Mouse (Mus musculus) forebrain, postnatal 0 days (tissue): ENCODE measurements around the gene Pagr1b. TPM values are rescaled to one million over a fixed set of nuclear protein-coding genes. Genes with fewer than 3 reads are reported as not detected.

Experiments
- ATAC-seq: fragments of 200-750 bp; cut with Nextera tagmentation; 2 replicates; pipeline ENCODE4 v1.8.0; 2017; ENCODE audit warnings: mild to moderate bottlenecking, moderate library complexity
- DNase-seq: peaks from one replicate; pipeline ENCODE4 v3.0.0-alpha.2; 2015
- H3K27ac ChIP-seq: fragments of 300-500 bp; sonication (generic); 2 replicates; pipeline ENCODE4 v1.5.1; 2014; ENCODE audit warnings: low read depth, mild to moderate bottlenecking, antibody characterized with exemption, low read length, moderate library complexity, mixed read lengths
- H3K27me3 ChIP-seq: fragments of 300-500 bp; sonication (generic); 2 replicates; pipeline ENCODE4 v1.6.1; 2014; ENCODE audit warnings: mild to moderate bottlenecking, low read length, mixed read lengths; ENCODE audit not compliant: insufficient read depth
- H3K36me3 ChIP-seq: fragments of 300-500 bp; sonication (generic); 2 replicates; pipeline ENCODE4 v1.6.1; 2014; ENCODE audit warnings: mild to moderate bottlenecking, moderate library complexity; ENCODE audit not compliant: insufficient read depth
- H3K4me1 ChIP-seq: fragments of 300-500 bp; sonication (generic); 2 replicates; pipeline ENCODE4 v1.6.1; 2014; ENCODE audit warnings: antibody characterized with exemption; ENCODE audit not compliant: insufficient read depth
- H3K4me2 ChIP-seq: fragments of 300-500 bp; sonication (generic); 2 replicates; pipeline ENCODE4 v1.6.1; 2014; ENCODE audit warnings: low read depth, mild to moderate bottlenecking, moderate library complexity
- H3K4me3 ChIP-seq: fragments of 300-500 bp; sonication (generic); 2 replicates; pipeline ENCODE4 v1.5.1; 2014; ENCODE audit warnings: low read depth, low read length, mixed read lengths
- H3K9ac ChIP-seq: fragments of 300-500 bp; sonication (generic); 2 replicates; pipeline ENCODE4 v1.6.1; 2014; ENCODE audit warnings: mild to moderate bottlenecking
- H3K9me3 ChIP-seq: fragments of 300-500 bp; sonication (generic); 2 replicates; pipeline ENCODE4 v1.6.1; 2016; ENCODE audit warnings: low read length
- CTCF ChIP-seq: sonication (generic); IDR thresholded peaks from 2 replicates; pipeline ENCODE4 v1.5.1; 2016; ENCODE audit warnings: antibody characterized with exemption, control low read depth, low read depth
- WGBS: fragments of 180-500 bp; shearing (Covaris S2); extraction: QIAGEN DNeasy Blood & Tissue Kit; methylation state at CpG from one replicate; pipeline ENCODE4 v1.1.7; 2014; 5-methylcytosine and 5-hydroxymethylcytosine counted together
- microRNA-seq, 2 experiments: library from miRNA; unstranded; fragments of <30 nt; microRNA quantifications; one replicate each; pipeline ENCODE4; 2016
- polyA plus RNA-seq: library from polyadenylated mRNA; unstranded; fragments of >200 nt; fragmentation: Nextera tagmentation; extraction: Ambion mirVana; gene quantifications from 2 replicates; pipeline ENCODE4 v1.2.1, GENCODE M21; 2015
- total RNA-seq: library from RNA; depleted of rRNA; stranded (reverse); fragments of >200 nt; gene quantifications from 2 replicates; pipeline ENCODE4 v1.2.3, GENCODE M21; 2014; rRNA removed

The Pagr1b gene
- total and polyA plus RNA-seq, 2 experiments from 2014 or later = 1.0 to 3.8 TPM

- WGBS = 28% methylated on average over 19 of the region's 19 CpGs
- no peaks in the 10 kb centered on the region for H3K4me1 ChIP-seq
- no peak overlapping the region for H3K27ac ChIP-seq
- H3K4me3 ChIP-seq = no peak overlapping the region
- no peaks in the 10 kb centered on the region for H3K9me3 ChIP-seq
- no peak overlapping the region for H3K4me2 ChIP-seq
- H3K9ac ChIP-seq = no peak overlapping the region
- ATAC-seq (no peak), DNase-seq (peak; percentile 14)
- H3K36me3 ChIP-seq = peaks cover 83% of the 10 kb centered on the region
- TF ChIP-seq CTCF = peak; percentile 53
- no peaks in the 10 kb centered on the region for H3K27me3 ChIP-seq
Observed at GRCm38 (mm10) chr7:126963548-126964286, 52.6 kb downstream of the Pagr1b start.

DNA sequence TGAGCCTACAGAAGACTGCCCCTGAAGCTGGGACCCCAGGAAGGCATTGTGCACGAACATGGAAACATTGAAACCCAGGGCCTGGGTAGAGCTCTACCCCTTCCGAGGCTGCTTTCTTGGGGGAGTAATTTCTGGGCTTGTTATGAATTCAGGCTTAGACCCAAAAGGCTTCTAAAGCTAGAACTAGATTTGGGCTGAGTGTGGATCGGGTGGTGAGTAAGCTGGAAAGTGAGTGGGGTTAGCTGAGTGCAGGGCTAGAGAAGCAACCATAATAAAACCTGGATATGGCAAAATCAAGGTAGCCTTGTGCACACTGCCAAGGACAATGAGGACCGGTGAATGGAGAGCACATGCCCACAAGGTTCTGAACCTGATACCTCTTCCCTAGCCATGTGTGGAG is 54.3 kb downstream of the Pagr1b start:
- ATAC-seq (no peak), DNase-seq (no peak)
- no peak for TF ChIP-seq CTCF
- Histone ChIP-seq H3K9ac (no peak overlapping the region), H3K4me1 (no peaks in the 10 kb centered on the region), H3K9me3 (no peaks in the 10 kb centered on the region), H3K4me2 (no peak overlapping the region), H3K36me3 (peaks cover 75% of the 10 kb centered on the region), H3K4me3 (no peak overlapping the region), H3K27ac (no peak overlapping the region), H3K27me3 (no peaks in the 10 kb centered on the region)
- 90% methylated on average over 4 of the region's 4 CpGs for WGBS

GRCm38 (mm10) chr7:126961095-126961494 is 55.2 kb downstream of the Pagr1b start:
- Histone ChIP-seq H3K27me3 (no peaks in the 10 kb centered on the region), H3K4me3 (no peak overlapping the region), H3K4me2 (no peak overlapping the region), H3K27ac (no peak overlapping the region), H3K9ac (no peak overlapping the region), H3K36me3 (peaks cover 72% of the 10 kb centered on the region), H3K4me1 (no peaks in the 10 kb centered on the region), H3K9me3 (no peaks in the 10 kb centered on the region)
- no peak for ATAC-seq
- TF ChIP-seq CTCF = no peak
- 90% methylated on average over 5 of the region's 5 CpGs for WGBS
- DNase-seq = no peak

DNA sequence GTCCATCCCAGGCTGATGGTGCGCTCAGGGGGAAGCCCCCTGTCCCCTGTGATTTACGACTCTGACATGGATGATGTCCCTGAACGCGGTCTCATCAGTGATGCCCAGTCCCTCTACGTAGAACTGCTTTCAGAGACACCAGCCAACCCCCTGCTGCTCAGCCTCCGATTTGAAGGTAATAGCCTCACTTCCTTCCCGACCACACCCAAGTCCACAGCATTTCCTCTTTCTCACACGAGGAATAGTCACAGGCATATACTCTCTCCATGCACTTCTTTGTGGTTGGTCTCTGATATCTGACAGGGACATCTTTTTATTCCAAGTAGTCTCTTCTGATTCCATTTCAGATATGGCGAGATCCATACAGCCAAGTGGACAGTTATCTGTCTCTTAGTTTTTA is 56.5 kb downstream of the Pagr1b start:
- no peaks in the 10 kb centered on the region for H3K9me3 ChIP-seq
- no peaks in the 10 kb centered on the region for H3K4me1 ChIP-seq
- H3K9ac ChIP-seq = no peak overlapping the region
- no peaks in the 10 kb centered on the region for H3K27me3 ChIP-seq
- DNase-seq (no peak), ATAC-seq (no peak)
- WGBS = 85% methylated on average over 9 of the region's 9 CpGs
- H3K4me3 ChIP-seq = no peak overlapping the region
- TF ChIP-seq CTCF = no peak
- no peak overlapping the region for H3K27ac ChIP-seq
- H3K4me2 ChIP-seq = no peak overlapping the region
- H3K36me3 ChIP-seq = peaks cover 75% of the 10 kb centered on the region

- H3K4me3 ChIP-seq = no peak overlapping the region
- ATAC-seq (no peak), DNase-seq (no peak)
- TF ChIP-seq CTCF = no peak
- H3K9ac ChIP-seq = no peak overlapping the region
- no peak overlapping the region for H3K4me2 ChIP-seq
- H3K4me1 ChIP-seq = peaks cover 12% of the 10 kb centered on the region
- H3K27ac ChIP-seq = no peak overlapping the region
- no peaks in the 10 kb centered on the region for H3K9me3 ChIP-seq
- H3K36me3 ChIP-seq = peaks cover 44% of the 10 kb centered on the region
- H3K27me3 ChIP-seq = no peaks in the 10 kb centered on the region
- WGBS = 51% methylated on average over 3 of the region's 3 CpGs
Observed at GRCm38 (mm10) chr7:126955125-126955524, 61.2 kb downstream of the Pagr1b start.

- Histone ChIP-seq H3K4me2 (peak overlapping the region; percentile 96), H3K36me3 (peaks cover 21% of the 10 kb centered on the region), H3K4me1 (peaks cover 12% of the 10 kb centered on the region), H3K9ac (peak overlapping the region; percentile 84; the same call in 1 of the 2 replicates), H3K27ac (no peak overlapping the region), H3K27me3 (no peaks in the 10 kb centered on the region), H3K4me3 (peak overlapping the region; percentile 65; the same call in 1 of the 2 replicates), H3K9me3 (no peaks in the 10 kb centered on the region)
- DNase-seq (no peak), ATAC-seq (no peak)
- TF ChIP-seq CTCF = no peak
- WGBS = 0% methylated on average over 8 of the region's 8 CpGs
Observed at GRCm38 (mm10) chr7:126952646-126953045, 63.6 kb downstream of the Pagr1b start.

DNA sequence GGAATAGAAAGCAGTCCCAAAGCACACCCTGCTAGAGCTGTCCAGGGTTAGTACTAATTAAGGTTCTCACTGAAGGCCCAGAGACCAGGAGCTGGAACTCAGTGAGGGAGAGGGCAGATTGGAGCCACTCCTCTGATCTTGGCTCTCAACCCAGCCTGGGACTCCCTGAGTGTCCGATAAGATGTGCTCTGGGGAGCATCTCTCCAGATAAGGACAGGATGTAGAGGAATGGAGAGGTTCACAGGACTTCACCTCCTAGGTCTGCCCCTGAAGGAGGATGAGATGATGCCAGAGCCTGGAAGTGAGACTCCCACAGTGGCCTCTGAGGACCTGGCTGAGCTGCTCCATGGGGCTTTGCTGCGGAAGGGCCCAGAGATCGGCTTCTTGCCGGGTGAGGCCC is 64.5 kb downstream of the Pagr1b start:
- ATAC-seq = no peak
- WGBS = 23% methylated on average over 4 of the region's 4 CpGs
- TF ChIP-seq CTCF = no peak
- peak overlapping the region; percentile 65 for H3K4me3 ChIP-seq
- H3K9me3 ChIP-seq = no peaks in the 10 kb centered on the region
- H3K4me1 ChIP-seq = peaks cover 12% of the 10 kb centered on the region
- H3K9ac ChIP-seq = peak overlapping the region; percentile 84
- H3K4me2 ChIP-seq = peak overlapping the region; percentile 96
- H3K27me3 ChIP-seq = no peaks in the 10 kb centered on the region
- no peak for DNase-seq
- peaks cover 22% of the 10 kb centered on the region for H3K36me3 ChIP-seq
- H3K27ac ChIP-seq = no peak overlapping the region

Small RNA genes lying within 50 kb of the gene (microRNA-seq; reads per million reads assigned to microRNA genes)
- gene Gm44343 = 0 reads per million in 2 experiments

Other genes with a start within 250 kb of the Pagr1b start
Only the 30 nearest of the 32 such genes appear.
- gene Tbx6, start 235.0 kb downstream of the Pagr1b start, total RNA-seq = 0.31 and 0.38 TPM in 2 replicates
- gene Tbx6, start 235.0 kb downstream of the Pagr1b start, polyA plus RNA-seq = 0.10 and 0.11 TPM in 2 replicates
- gene Ppp4c, start 224.0 kb downstream of the Pagr1b start, total RNA-seq = 114 and 119 TPM in 2 replicates
- 161 and 172 TPM in 2 replicates for gene Ppp4c, start 224.0 kb downstream of the Pagr1b start, polyA plus RNA-seq
- 33.2 and 34.4 TPM in 2 replicates for gene Fam57b, start 218.8 kb downstream of the Pagr1b start, total RNA-seq
- gene Fam57b, start 218.8 kb downstream of the Pagr1b start, polyA plus RNA-seq = 39.0 and 42.6 TPM in 2 replicates
- not detected in 2 replicates for gene 4930451I11Rik, start 184.8 kb downstream of the Pagr1b start, total RNA-seq
- 0.62 TPM in 1 of 2 replicates, not detected in the other for gene 4930451I11Rik, start 184.8 kb downstream of the Pagr1b start, polyA plus RNA-seq
- 35.7 and 148 TPM in 2 replicates for gene Doc2a, start 169.1 kb downstream of the Pagr1b start, total RNA-seq
- gene Doc2a, start 169.1 kb downstream of the Pagr1b start, polyA plus RNA-seq = 31.5 and 32.5 TPM in 2 replicates
- gene Hirip3, start 154.5 kb downstream of the Pagr1b start, total RNA-seq = 11.7 and 21.3 TPM in 2 replicates
- 9.9 and 19.5 TPM in 2 replicates for gene Hirip3, start 154.5 kb downstream of the Pagr1b start, polyA plus RNA-seq
- 62.8 and 69.9 TPM in 2 replicates for gene Ino80e, start 154.1 kb downstream of the Pagr1b start, total RNA-seq
- 102 and 107 TPM in 2 replicates for gene Ino80e, start 154.1 kb downstream of the Pagr1b start, polyA plus RNA-seq
- 100 and 110 TPM in 2 replicates for gene Taok2, start 131.8 kb downstream of the Pagr1b start, total RNA-seq
- gene Taok2, start 131.8 kb downstream of the Pagr1b start, polyA plus RNA-seq = 30.5 and 42.6 TPM in 2 replicates
- gene Tmem219, start 93.6 kb downstream of the Pagr1b start, total RNA-seq = 22.8 and 23.8 TPM in 2 replicates
- gene Tmem219, start 93.6 kb downstream of the Pagr1b start, polyA plus RNA-seq = 44.7 and 45.4 TPM in 2 replicates
- 140 and 142 TPM in 2 replicates for gene Kctd13, start 87.6 kb downstream of the Pagr1b start, total RNA-seq
- 218 and 222 TPM in 2 replicates for gene Kctd13, start 87.6 kb downstream of the Pagr1b start, polyA plus RNA-seq
- 14.3 and 37.2 TPM in 2 replicates for gene Asphd1, start 66.9 kb downstream of the Pagr1b start, total RNA-seq
- 10.3 and 13.6 TPM in 2 replicates for gene Asphd1, start 66.9 kb downstream of the Pagr1b start, polyA plus RNA-seq
- gene Sez6l2, start 65.9 kb downstream of the Pagr1b start, total RNA-seq = 104 and 160 TPM in 2 replicates
- gene Sez6l2, start 65.9 kb downstream of the Pagr1b start, polyA plus RNA-seq = 38.3 and 45.3 TPM in 2 replicates
- gene Cdipt, start 40.6 kb downstream of the Pagr1b start, total RNA-seq = 120 and 158 TPM in 2 replicates
- gene Cdipt, start 40.6 kb downstream of the Pagr1b start, polyA plus RNA-seq = 134 and 137 TPM in 2 replicates
- not detected in 2 replicates for gene Cdiptos, start 40.4 kb downstream of the Pagr1b start, total RNA-seq
- 0.53 and 0.62 TPM in 2 replicates for gene Cdiptos, start 40.4 kb downstream of the Pagr1b start, polyA plus RNA-seq
- 4.8 and 6.9 TPM in 2 replicates for gene Mvp, start 1.9 kb downstream of the Pagr1b start, total RNA-seq
- gene Mvp, start 1.9 kb downstream of the Pagr1b start, polyA plus RNA-seq = 3.3 and 3.4 TPM in 2 replicates
- 19.2 and 21.9 TPM in 2 replicates for gene Pagr1a, start 868 bp upstream of the Pagr1b start, total RNA-seq
- 18.1 and 31.6 TPM in 2 replicates for gene Pagr1a, start 868 bp upstream of the Pagr1b start, polyA plus RNA-seq
- gene Gm42742, start 4.6 kb upstream of the Pagr1b start, total RNA-seq = 49.1 and 53.6 TPM in 2 replicates
- gene Gm42742, start 4.6 kb upstream of the Pagr1b start, polyA plus RNA-seq = 36.7 and 42.2 TPM in 2 replicates
- 68.2 and 77.8 TPM in 2 replicates for gene Prrt2, start 4.7 kb upstream of the Pagr1b start, total RNA-seq
- 84.1 and 84.3 TPM in 2 replicates for gene Prrt2, start 4.7 kb upstream of the Pagr1b start, polyA plus RNA-seq
- 176 and 200 TPM in 2 replicates for gene Maz, start 10.6 kb upstream of the Pagr1b start, total RNA-seq
- gene Maz, start 10.6 kb upstream of the Pagr1b start, polyA plus RNA-seq = 69.5 and 73.9 TPM in 2 replicates
- 6.2 and 6.5 TPM in 2 replicates for gene Kif22, start 26.0 kb upstream of the Pagr1b start, total RNA-seq
- gene Kif22, start 26.0 kb upstream of the Pagr1b start, polyA plus RNA-seq = 16.6 and 17.3 TPM in 2 replicates
- not detected in 2 replicates for gene Zg16, start 70.8 kb upstream of the Pagr1b start, total RNA-seq
- not detected in 2 replicates for gene Zg16, start 70.8 kb upstream of the Pagr1b start, polyA plus RNA-seq
- gene AI467606, start 74.9 kb upstream of the Pagr1b start, total RNA-seq = 1.4 and 1.5 TPM in 2 replicates
- 1.1 and 1.3 TPM in 2 replicates for gene AI467606, start 74.9 kb upstream of the Pagr1b start, polyA plus RNA-seq
- 0.54 and 0.90 TPM in 2 replicates for gene Qprt, start 105.7 kb upstream of the Pagr1b start, total RNA-seq
- 0.84 and 1.2 TPM in 2 replicates for gene Qprt, start 105.7 kb upstream of the Pagr1b start, polyA plus RNA-seq
- 0.14 and 0.15 TPM in 2 replicates for gene Spn, start 121.3 kb upstream of the Pagr1b start, total RNA-seq
- gene Spn, start 121.3 kb upstream of the Pagr1b start, polyA plus RNA-seq = 0.10 TPM in 1 of 2 replicates, not detected in the other
- gene Cd2bp2, start 179.6 kb upstream of the Pagr1b start, total RNA-seq = 89.9 and 131 TPM in 2 replicates
- 55.0 and 67.5 TPM in 2 replicates for gene Cd2bp2, start 179.6 kb upstream of the Pagr1b start, polyA plus RNA-seq
- 63.8 and 68.7 TPM in 2 replicates for gene Tbc1d10b, start 192.0 kb upstream of the Pagr1b start, total RNA-seq
- 18.1 and 24.8 TPM in 2 replicates for gene Tbc1d10b, start 192.0 kb upstream of the Pagr1b start, polyA plus RNA-seq
- gene Mylpf, start 192.4 kb upstream of the Pagr1b start, total RNA-seq = 0.52 and 1.6 TPM in 2 replicates
- 1.8 and 3.2 TPM in 2 replicates for gene Mylpf, start 192.4 kb upstream of the Pagr1b start, polyA plus RNA-seq
- gene Zfp553, start 216.6 kb upstream of the Pagr1b start, total RNA-seq = 34.3 and 46.6 TPM in 2 replicates
- 29.8 and 35.9 TPM in 2 replicates for gene Zfp553, start 216.6 kb upstream of the Pagr1b start, polyA plus RNA-seq
- gene Sept1, start 216.6 kb upstream of the Pagr1b start, total RNA-seq = 6.5 and 8.0 TPM in 2 replicates
- 5.6 and 6.7 TPM in 2 replicates for gene Sept1, start 216.6 kb upstream of the Pagr1b start, polyA plus RNA-seq
- gene Zfp771, start 227.8 kb upstream of the Pagr1b start, total RNA-seq = 65.2 and 65.7 TPM in 2 replicates
- gene Zfp771, start 227.8 kb upstream of the Pagr1b start, polyA plus RNA-seq = 75.1 and 75.9 TPM in 2 replicates